Mouse (Mus musculus) hindbrain, embryonic 11.5 days (tissue): ENCODE measurements at regions not wholly inside any gene's neighbourhood (a gene's known extent, or its start where the extent isn't known, plus 50 kb on each side); places are given as distances from the start of the nearest gene placed in this dataset.

Experiments used
- ATAC-seq: fragments of 200-750 bp; cut with Nextera tagmentation; 2 replicates; pipeline ENCODE4 v1.8.0; 2017; ENCODE audit warnings: mild to moderate bottlenecking, moderate TSS enrichment, moderate library complexity; ENCODE audit not compliant: low FRiP score
- DNase-seq: peaks from one replicate; pipeline ENCODE4 v3.0.0-alpha.2; 2015; ENCODE audit warnings: low spot score
- H3K27ac ChIP-seq: fragments of 300-500 bp; sonication (generic); 2 replicates; pipeline ENCODE4 v1.5.1; 2014; ENCODE audit warnings: mild to moderate bottlenecking, low read depth, low read length
- H3K27me3 ChIP-seq: fragments of 300-500 bp; sonication (generic); 2 replicates; pipeline ENCODE4 v1.6.1; 2014; ENCODE audit warnings: mild to moderate bottlenecking, low read length, moderate library complexity, mixed read lengths; ENCODE audit not compliant: control insufficient read depth, insufficient read depth
- H3K36me3 ChIP-seq: fragments of 300-500 bp; sonication (generic); 2 replicates; pipeline ENCODE4 v1.6.1; 2014; ENCODE audit warnings: mild to moderate bottlenecking, low read length, moderate library complexity, mixed read lengths; ENCODE audit not compliant: control insufficient read depth, insufficient read depth
- H3K4me1 ChIP-seq: fragments of 300-500 bp; sonication (generic); replicated peaks from 2 replicates; pipeline ENCODE4 v1.6.1; 2014; ENCODE audit warnings: low read length, mixed read lengths; ENCODE audit not compliant: control insufficient read depth, insufficient read depth
- H3K4me2 ChIP-seq: fragments of 300-500 bp; sonication (generic); replicated peaks from 2 replicates; pipeline ENCODE4 v1.6.1; 2014; ENCODE audit warnings: mild to moderate bottlenecking, low read depth, low read length
- H3K4me3 ChIP-seq: fragments of 300-500 bp; sonication (generic); 2 replicates; pipeline ENCODE4 v1.5.1; 2014; ENCODE audit warnings: low read depth, low read length
- H3K9ac ChIP-seq: fragments of 300-500 bp; sonication (generic); 2 replicates; pipeline ENCODE4 v1.6.1; 2014; ENCODE audit warnings: low read depth, low read length
- H3K9me3 ChIP-seq: fragments of 300-500 bp; sonication (generic); 2 replicates; pipeline ENCODE4 v1.6.1; 2016; ENCODE audit warnings: low read length; ENCODE audit not compliant: control insufficient read depth
- WGBS: fragments of 180-500 bp; shearing (Covaris S2); extraction: QIAGEN DNeasy Blood & Tissue Kit; methylation state at CpG from one replicate; pipeline ENCODE4 v1.1.7; 2014; 5-methylcytosine and 5-hydroxymethylcytosine counted together

DNA sequence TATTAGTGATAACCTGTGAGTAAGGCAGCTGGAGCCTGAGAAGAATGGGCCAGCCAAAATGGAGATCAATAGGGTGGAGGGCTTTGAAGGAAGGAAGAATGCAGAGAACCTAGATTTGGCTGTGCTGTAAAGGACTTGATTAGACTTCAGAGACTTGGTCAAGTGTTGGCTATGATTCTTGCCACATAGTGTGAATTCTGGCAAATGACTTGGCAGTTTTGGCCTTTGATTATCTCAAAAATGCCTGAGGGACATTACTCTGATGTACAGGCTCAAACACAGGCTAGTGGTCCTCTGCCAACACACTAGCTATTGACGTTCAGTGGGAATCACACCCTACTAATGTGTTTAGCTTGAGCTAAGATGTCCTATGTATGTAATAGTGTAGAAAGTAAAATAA lies 237.5 kb downstream of the Osr1 start:
- Histone ChIP-seq H3K9me3 (no peaks in the 10 kb centered on the region), H3K36me3 (no peaks in the 10 kb centered on the region), H3K9ac (no peak overlapping the region), H3K4me1 (no peaks in the 10 kb centered on the region), H3K27me3 (no peaks in the 10 kb centered on the region), H3K4me3 (no peak overlapping the region), H3K27ac (no peak overlapping the region), H3K4me2 (no peak overlapping the region)
- WGBS = 85% methylated on average over 1 of the region's 1 CpGs
- ATAC-seq (no peak), DNase-seq (no peak)

DNA sequence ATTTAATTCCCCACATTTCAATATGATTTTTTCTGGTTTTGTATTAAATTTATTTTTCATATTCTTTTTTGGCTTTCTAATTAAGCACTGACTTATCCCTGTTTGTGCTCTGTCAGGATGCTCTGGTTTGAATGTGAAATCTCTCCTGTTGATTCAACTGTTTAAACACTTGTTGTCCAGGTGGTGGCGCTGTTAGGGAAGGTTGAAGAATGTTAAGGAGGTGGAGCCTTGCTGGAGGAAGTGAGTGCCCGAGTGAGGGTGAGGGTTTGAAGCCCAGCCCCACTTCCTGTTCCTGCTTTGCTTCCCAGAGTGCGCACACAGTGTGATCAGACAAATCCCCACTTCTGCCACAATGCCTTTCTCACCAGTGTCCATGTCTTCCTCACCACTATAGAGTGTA lies 263.4 kb downstream of the Osr1 start:
- Histone ChIP-seq H3K27ac (no peak overlapping the region), H3K4me1 (no peaks in the 10 kb centered on the region), H3K9me3 (no peaks in the 10 kb centered on the region), H3K36me3 (no peaks in the 10 kb centered on the region), H3K9ac (no peak overlapping the region), H3K4me3 (no peak overlapping the region), H3K27me3 (no peaks in the 10 kb centered on the region), H3K4me2 (no peak overlapping the region)
- ATAC-seq (no peak), DNase-seq (no peak)
- WGBS = 62% methylated on average over 3 of the region's 3 CpGs

DNA sequence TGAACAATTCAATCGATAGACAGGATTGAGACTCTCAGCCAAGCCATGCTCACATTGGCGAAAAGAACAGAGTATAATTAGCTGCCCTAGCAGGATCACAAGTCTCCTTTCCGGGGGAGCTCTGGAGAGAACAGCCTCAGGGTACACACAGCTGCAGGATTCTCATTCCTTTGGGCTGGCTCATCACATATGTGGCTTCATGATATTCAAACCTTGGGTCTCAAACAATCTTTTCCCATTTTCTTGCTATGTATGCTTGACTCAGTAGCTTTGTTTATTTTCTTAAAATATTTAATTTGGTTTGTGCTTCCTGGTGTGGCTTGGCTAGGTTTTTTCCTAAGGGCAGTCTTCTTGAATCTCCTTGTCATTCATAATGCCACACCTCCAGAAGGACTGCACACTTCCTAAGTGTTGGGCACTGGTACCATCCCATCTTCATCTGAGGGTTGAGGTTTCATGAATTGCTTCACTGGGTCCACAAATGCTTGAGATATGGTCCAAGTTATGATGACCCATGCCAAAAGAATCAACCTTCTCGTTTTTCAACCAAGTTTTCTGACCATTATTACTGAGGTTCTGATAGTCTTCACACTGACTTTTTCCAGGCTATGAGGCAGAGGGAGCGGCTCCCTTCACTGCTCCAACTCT lies 269.4 kb downstream of the Osr1 start:
- Histone ChIP-seq H3K4me1 (no peaks in the 10 kb centered on the region), H3K27ac (no peak overlapping the region), H3K36me3 (no peaks in the 10 kb centered on the region), H3K27me3 (no peaks in the 10 kb centered on the region), H3K4me3 (no peak overlapping the region), H3K4me2 (no peak overlapping the region), H3K9ac (no peak overlapping the region), H3K9me3 (no peaks in the 10 kb centered on the region)
- DNase-seq (no peak), ATAC-seq (no peak)
- 81% methylated on average over 5 of the region's 5 CpGs for WGBS

DNA sequence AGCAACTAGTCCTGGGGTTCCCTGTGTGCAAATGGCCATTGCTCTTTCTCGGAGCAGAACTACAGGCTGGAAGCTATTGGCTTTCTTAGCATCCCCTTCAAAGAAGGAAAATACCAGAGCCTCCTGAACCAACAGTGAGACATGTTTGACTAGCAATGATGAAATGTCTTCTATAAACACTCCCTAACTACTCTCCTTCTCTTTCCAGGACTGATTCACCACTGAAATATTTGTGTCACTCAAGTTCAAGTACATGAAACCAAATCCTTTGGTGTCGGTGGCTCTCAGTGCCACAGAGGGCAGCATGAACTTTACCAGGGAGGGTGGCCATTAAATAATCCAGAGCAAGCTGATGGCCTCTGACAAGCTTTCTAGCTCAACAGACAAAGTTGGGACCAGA lies 270.0 kb downstream of the Osr1 start:
- DNase-seq (no peak), ATAC-seq (no peak)
- Histone ChIP-seq H3K27ac (no peak overlapping the region), H3K9me3 (no peaks in the 10 kb centered on the region), H3K4me3 (no peak overlapping the region), H3K4me2 (no peak overlapping the region), H3K4me1 (no peaks in the 10 kb centered on the region), H3K9ac (no peak overlapping the region), H3K27me3 (no peaks in the 10 kb centered on the region), H3K36me3 (no peaks in the 10 kb centered on the region)
- WGBS = 71% methylated on average over 2 of the region's 2 CpGs

DNA sequence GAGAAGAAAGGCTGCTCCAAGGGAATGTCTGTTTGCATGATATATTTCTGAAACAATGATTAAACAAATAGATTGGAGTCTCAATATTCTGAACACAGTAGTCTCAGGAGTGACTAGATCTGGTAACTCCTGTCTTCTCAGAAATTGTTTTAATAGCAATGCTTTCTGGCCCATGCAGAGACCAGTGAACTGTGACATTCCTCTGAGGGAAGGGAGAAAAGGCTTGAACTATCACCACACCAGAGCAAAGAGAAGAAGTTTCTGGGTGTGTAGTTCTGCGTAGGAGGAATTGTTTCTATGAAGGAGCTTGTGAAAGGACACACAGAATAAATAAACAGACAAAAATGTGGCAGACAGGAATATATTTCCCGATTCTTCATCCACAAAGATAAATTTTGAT lies 277.1 kb downstream of the Osr1 start:
- H3K9me3 ChIP-seq = no peaks in the 10 kb centered on the region
- H3K4me1 ChIP-seq = no peaks in the 10 kb centered on the region
- no peak overlapping the region for H3K9ac ChIP-seq
- DNase-seq (no peak), ATAC-seq (no peak)
- no peak overlapping the region for H3K4me3 ChIP-seq
- H3K36me3 ChIP-seq = no peaks in the 10 kb centered on the region
- H3K27me3 ChIP-seq = no peaks in the 10 kb centered on the region
- no peak overlapping the region for H3K27ac ChIP-seq
- H3K4me2 ChIP-seq = no peak overlapping the region
- 71% methylated on average over 2 of the region's 2 CpGs for WGBS

DNA sequence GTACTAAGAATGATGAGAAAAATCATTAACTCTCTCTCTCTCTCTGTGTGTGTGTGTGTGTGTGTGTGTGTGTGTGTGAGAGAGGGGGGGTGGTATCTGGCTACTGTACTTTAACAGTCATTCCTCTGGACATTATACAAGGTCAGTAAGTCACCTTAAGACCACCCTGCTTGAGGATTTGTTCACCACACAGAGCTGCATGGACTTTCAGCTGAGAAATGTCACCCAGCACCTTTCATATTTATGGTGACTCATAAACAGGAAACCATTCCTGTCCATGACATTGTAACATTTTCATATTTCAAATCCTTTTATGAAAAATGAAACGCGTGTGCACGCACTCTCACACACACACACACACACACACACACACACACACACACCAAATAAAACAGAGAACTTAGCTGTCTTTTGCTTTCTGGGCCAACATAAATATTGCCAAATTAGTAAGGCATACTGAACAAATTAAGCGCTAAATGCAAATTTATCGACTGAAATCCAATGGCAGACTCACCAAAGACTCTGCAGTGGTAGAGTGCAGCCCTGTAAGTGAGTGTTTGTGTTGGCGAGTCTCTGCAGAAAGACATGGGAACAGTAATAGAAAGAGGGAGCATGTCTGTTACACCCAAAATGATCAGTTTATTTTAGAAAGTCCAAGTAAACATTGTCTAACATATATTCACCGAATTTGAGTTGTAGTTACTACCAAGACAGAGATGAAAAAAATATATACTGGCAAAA lies 277.7 kb downstream of the Osr1 start:
- Histone ChIP-seq H3K9me3 (no peaks in the 10 kb centered on the region), H3K27ac (no peak overlapping the region), H3K4me2 (no peak overlapping the region), H3K4me3 (no peak overlapping the region), H3K36me3 (no peaks in the 10 kb centered on the region), H3K4me1 (no peaks in the 10 kb centered on the region), H3K9ac (no peak overlapping the region), H3K27me3 (no peaks in the 10 kb centered on the region)
- no peak for DNase-seq
- 85% methylated on average over 7 of the region's 7 CpGs for WGBS
- ATAC-seq = no peak

DNA sequence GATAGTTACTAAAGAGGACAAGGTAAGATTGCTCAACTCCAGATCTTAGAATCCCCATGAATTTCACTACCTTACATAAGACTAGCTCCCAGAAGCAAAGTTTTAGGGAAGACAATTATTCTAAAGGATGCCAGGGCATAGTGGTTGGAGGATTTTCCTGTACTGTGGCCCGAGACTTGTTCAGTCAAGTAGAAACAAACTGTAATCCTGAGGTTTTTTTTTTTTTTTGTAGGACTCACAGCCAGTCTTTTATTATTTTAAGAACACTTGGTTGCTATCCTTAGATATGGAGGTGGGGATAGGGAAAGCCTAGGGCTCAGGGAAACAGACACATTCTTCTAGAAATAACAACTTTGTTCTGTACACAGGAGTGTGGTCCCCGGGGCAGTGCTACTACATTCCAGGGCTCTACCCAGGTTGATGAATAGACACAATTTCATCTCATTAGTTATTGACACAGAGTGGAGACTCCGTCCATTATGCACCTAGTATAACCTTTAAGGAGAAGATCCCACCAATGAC lies 285.6 kb downstream of the Osr1 start:
- H3K9ac ChIP-seq = no peak overlapping the region
- no peaks in the 10 kb centered on the region for H3K9me3 ChIP-seq
- no peak overlapping the region for H3K4me2 ChIP-seq
- WGBS = 87% methylated on average over 3 of the region's 3 CpGs
- H3K27me3 ChIP-seq = no peaks in the 10 kb centered on the region
- DNase-seq = no peak
- no peak for ATAC-seq
- no peaks in the 10 kb centered on the region for H3K4me1 ChIP-seq
- no peak overlapping the region for H3K4me3 ChIP-seq
- H3K27ac ChIP-seq = no peak overlapping the region
- H3K36me3 ChIP-seq = no peaks in the 10 kb centered on the region

DNA sequence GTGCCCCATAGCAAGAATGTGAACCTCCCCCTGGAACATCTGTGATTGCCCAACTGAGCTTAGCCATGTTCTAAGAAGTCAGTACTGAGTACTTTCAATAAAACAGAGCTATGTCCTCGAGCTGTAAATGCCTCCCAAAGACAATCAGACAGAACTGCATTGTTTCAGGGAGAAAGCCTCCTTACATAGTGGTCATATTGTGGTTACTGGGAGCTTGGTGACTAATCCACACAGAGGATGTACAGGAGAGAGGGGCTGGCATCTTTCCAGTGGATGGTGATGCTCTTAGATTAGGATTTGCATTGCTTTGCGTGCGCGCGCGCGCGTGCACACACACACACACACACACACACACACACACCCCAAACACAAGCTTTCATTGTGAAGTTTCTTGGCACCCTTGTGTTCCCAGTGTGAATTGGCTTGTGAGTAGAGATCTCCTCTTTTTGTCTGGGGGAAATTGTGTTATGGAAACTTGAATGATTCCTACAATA lies 286.3 kb downstream of the Osr1 start:
- WGBS = 94% methylated on average over 8 of the region's 8 CpGs
- ATAC-seq (no peak), DNase-seq (no peak)
- H3K9me3 ChIP-seq = no peaks in the 10 kb centered on the region
- H3K4me1 ChIP-seq = no peaks in the 10 kb centered on the region
- H3K27me3 ChIP-seq = no peaks in the 10 kb centered on the region
- no peak overlapping the region for H3K4me2 ChIP-seq
- no peaks in the 10 kb centered on the region for H3K36me3 ChIP-seq
- no peak overlapping the region for H3K27ac ChIP-seq
- no peak overlapping the region for H3K9ac ChIP-seq
- H3K4me3 ChIP-seq = no peak overlapping the region

DNA sequence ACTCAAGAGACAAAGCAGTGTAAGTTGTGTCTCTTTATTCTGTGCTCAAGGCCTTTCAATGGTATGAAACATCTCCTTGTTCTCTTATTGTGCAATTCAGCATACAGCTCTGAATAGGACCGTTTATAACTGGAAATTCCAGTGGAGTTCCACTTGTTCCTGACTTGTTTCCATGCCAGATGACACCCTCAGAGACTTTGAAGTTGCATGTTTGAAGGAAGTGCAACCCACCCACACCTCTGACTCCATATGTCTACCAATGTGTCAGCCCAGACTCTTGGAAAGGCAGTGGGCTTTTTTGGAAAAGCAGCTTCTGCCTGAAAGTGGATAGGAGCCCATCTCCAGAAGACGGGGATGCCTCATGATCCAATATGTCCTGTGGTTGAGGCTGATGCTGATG lies 288.1 kb downstream of the Osr1 start:
- no peak overlapping the region for H3K4me3 ChIP-seq
- no peaks in the 10 kb centered on the region for H3K36me3 ChIP-seq
- ATAC-seq (no peak), DNase-seq (no peak)
- H3K4me1 ChIP-seq = no peaks in the 10 kb centered on the region
- no peak overlapping the region for H3K4me2 ChIP-seq
- no peak overlapping the region for H3K27ac ChIP-seq
- 81% methylated on average over 2 of the region's 2 CpGs for WGBS
- H3K27me3 ChIP-seq = no peaks in the 10 kb centered on the region
- H3K9me3 ChIP-seq = no peaks in the 10 kb centered on the region
- no peak overlapping the region for H3K9ac ChIP-seq
